Mouse (Mus musculus) lung, embryonic 16.5 days (tissue): ENCODE measurements around the gene Tars2. TPM values are rescaled to one million over a fixed set of nuclear protein-coding genes. Genes with fewer than 3 reads are reported as not detected.

Source experiments
- ATAC-seq: fragments of 200-750 bp; cut with Nextera tagmentation; 2 replicates; pipeline ENCODE4 v1.8.0; 2017; ENCODE audit warnings: low read depth, mild to moderate bottlenecking, moderate library complexity
- H3K27ac ChIP-seq: fragments of 300-500 bp; sonication (generic); 2 replicates; pipeline ENCODE4 v1.5.1; 2014; ENCODE audit warnings: mild to moderate bottlenecking, control low read depth, low read length
- H3K27me3 ChIP-seq: fragments of 300-500 bp; sonication (generic); 2 replicates; pipeline ENCODE4 v1.6.1; 2014; ENCODE audit warnings: low read depth, low read length, mixed read lengths; ENCODE audit not compliant: control insufficient read depth, insufficient read depth
- H3K36me3 ChIP-seq: fragments of 300-500 bp; sonication (generic); 2 replicates; pipeline ENCODE4 v1.6.1; 2014; ENCODE audit warnings: low read length; ENCODE audit not compliant: control insufficient read depth, insufficient read depth
- H3K4me1 ChIP-seq: fragments of 300-500 bp; sonication (generic); replicated peaks from 2 replicates; pipeline ENCODE4 v1.6.1; 2014; ENCODE audit warnings: low read length, mixed read lengths; ENCODE audit not compliant: control insufficient read depth, insufficient read depth
- H3K4me2 ChIP-seq: fragments of 300-500 bp; sonication (generic); 2 replicates; pipeline ENCODE4 v1.6.1; 2014; ENCODE audit warnings: low read depth, low read length, control low read depth
- H3K4me3 ChIP-seq: fragments of 300-500 bp; sonication (generic); 2 replicates; pipeline ENCODE4 v1.5.1; 2014; ENCODE audit warnings: mild to moderate bottlenecking, low read length, control low read depth
- H3K9ac ChIP-seq: fragments of 300-500 bp; sonication (generic); 2 replicates; pipeline ENCODE4 v1.6.1; 2014; ENCODE audit warnings: low read length, control low read depth
- H3K9me3 ChIP-seq: fragments of 300-500 bp; sonication (generic); 2 replicates; pipeline ENCODE4 v1.6.1; 2016; ENCODE audit warnings: low read length; ENCODE audit not compliant: control insufficient read depth
- WGBS: fragments of 180-500 bp; shearing (Covaris S2); extraction: QIAGEN DNeasy Blood & Tissue Kit; methylation state at CpG from one replicate; pipeline ENCODE4 v1.1.7; 2014; 5-methylcytosine and 5-hydroxymethylcytosine counted together
- polyA plus RNA-seq: library from polyadenylated mRNA; unstranded; fragments of >200 nt; fragmentation: Nextera tagmentation; extraction: Ambion mirVana; gene quantifications from 2 replicates; pipeline ENCODE4 v1.2.1, GENCODE M21; 2015

The Tars2 gene
- polyA plus RNA-seq, 1 experiment from 2014 or later: 42.5 TPM

DNA sequence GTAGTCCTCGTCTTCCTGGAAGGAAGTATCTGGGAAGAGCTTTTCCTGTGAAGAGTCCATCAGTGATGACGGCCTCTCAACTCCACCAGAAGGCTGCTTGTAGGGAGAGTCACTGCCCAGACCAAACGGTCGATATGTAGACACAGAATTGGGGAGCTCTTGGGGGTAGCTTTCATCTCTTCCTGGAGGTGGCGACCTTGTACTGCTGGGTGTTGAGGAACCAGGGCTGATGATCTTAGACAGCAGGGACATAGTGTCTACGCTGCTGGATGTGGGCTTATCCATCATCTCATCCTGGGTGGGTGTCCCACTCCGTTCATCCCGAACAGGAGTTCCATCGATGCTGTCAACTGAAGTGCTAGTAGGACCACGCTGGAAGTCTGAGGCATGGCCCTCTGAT lies 5.5 kb upstream of the Tars2 start:
- WGBS: 85% methylated on average over 10 of the region's 10 CpGs
- no peak overlapping the region for H3K4me3 ChIP-seq
- no peak overlapping the region for H3K4me2 ChIP-seq
- no peaks in the 10 kb centered on the region for H3K27me3 ChIP-seq
- H3K9me3 ChIP-seq: no peaks in the 10 kb centered on the region
- no peak overlapping the region for H3K9ac ChIP-seq
- H3K27ac ChIP-seq: no peak overlapping the region
- peaks cover 38% of the 10 kb centered on the region for H3K36me3 ChIP-seq
- no peak for ATAC-seq
- H3K4me1 ChIP-seq: peaks cover 4% of the 10 kb centered on the region

- no peak overlapping the region for H3K27ac ChIP-seq
- ATAC-seq: no peak
- H3K4me1 ChIP-seq: peaks cover 4% of the 10 kb centered on the region
- 54% methylated on average over 10 of the region's 10 CpGs for WGBS
- H3K9me3 ChIP-seq: no peaks in the 10 kb centered on the region
- H3K27me3 ChIP-seq: no peaks in the 10 kb centered on the region
- H3K9ac ChIP-seq: no peak overlapping the region
- no peak overlapping the region for H3K4me3 ChIP-seq
- no peak overlapping the region for H3K4me2 ChIP-seq
- peaks cover 36% of the 10 kb centered on the region for H3K36me3 ChIP-seq
Observed at GRCm38 (mm10) chr3:95763811-95764210, 3.8 kb upstream of the Tars2 start.

GRCm38 (mm10) chr3:95762961-95763360 lies 3.0 kb upstream of the Tars2 start:
- ATAC-seq: peak; percentile 67; the same call in 1 of the 2 replicates
- no peak overlapping the region for H3K4me3 ChIP-seq
- H3K27me3 ChIP-seq: no peaks in the 10 kb centered on the region
- peaks cover 28% of the 10 kb centered on the region for H3K36me3 ChIP-seq
- peak overlapping the region; percentile 76 for H3K27ac ChIP-seq
- peaks cover 4% of the 10 kb centered on the region for H3K4me1 ChIP-seq
- H3K9ac ChIP-seq: no peak overlapping the region; the same call in 1 of the 2 replicates
- WGBS: 37% methylated on average over 6 of the region's 6 CpGs
- H3K9me3 ChIP-seq: no peaks in the 10 kb centered on the region
- no peak overlapping the region for H3K4me2 ChIP-seq

- H3K4me2 ChIP-seq: no peak overlapping the region
- H3K4me1 ChIP-seq: peaks cover 4% of the 10 kb centered on the region
- H3K27me3 ChIP-seq: no peaks in the 10 kb centered on the region
- H3K4me3 ChIP-seq: no peak overlapping the region
- peaks cover 26% of the 10 kb centered on the region for H3K36me3 ChIP-seq
- ATAC-seq: no peak
- WGBS: 67% methylated on average over 4 of the region's 4 CpGs
- H3K9ac ChIP-seq: no peak overlapping the region
- no peaks in the 10 kb centered on the region for H3K9me3 ChIP-seq
- no peak overlapping the region for H3K27ac ChIP-seq
Observed at GRCm38 (mm10) chr3:95761771-95762170, 1.8 kb upstream of the Tars2 start.

DNA sequence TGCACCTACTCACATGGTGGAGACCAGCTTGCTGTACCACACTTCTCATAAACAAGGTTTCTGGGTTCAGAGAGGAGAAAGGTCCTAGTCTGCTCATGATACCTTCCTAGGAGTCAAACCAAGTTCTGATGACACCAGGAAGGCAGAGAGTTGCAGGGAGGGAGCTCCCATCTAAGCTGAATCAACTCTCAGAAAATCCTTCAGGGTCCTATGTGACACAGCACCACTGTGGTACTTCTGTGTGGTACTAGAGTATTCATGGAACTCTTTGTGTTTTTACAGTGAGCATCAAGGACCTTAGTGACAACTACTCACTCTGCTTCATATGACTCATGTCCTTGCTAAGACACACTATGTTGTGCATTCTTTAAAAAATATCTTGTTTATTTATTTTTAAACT lies 650 bp upstream of the Tars2 start:
- H3K4me2 ChIP-seq: no peak overlapping the region
- H3K27ac ChIP-seq: no peak overlapping the region
- no peaks in the 10 kb centered on the region for H3K27me3 ChIP-seq
- ATAC-seq: no peak
- no peaks in the 10 kb centered on the region for H3K9me3 ChIP-seq
- H3K36me3 ChIP-seq: peaks cover 17% of the 10 kb centered on the region
- H3K4me1 ChIP-seq: peaks cover 4% of the 10 kb centered on the region
- H3K9ac ChIP-seq: no peak overlapping the region
- no peak overlapping the region for H3K4me3 ChIP-seq

- no peak for ATAC-seq
Observed at GRCm38 (mm10) chr3:95758467-95759218, 1.4 kb downstream of the Tars2 start.

GRCm38 (mm10) chr3:95756808-95757207 lies 3.2 kb downstream of the Tars2 start:
- no peak overlapping the region for H3K4me2 ChIP-seq
- 75% methylated on average over 2 of the region's 2 CpGs for WGBS

More at GRCm38 (mm10) chr3:95758467-95759218, 1.4 kb downstream of the Tars2 start:
- 25% methylated on average over 9 of the region's 9 CpGs for WGBS
- Histone ChIP-seq H3K36me3 (no peaks in the 10 kb centered on the region; the same call in 1 of the 2 replicates), H3K4me2 (no peak overlapping the region), H3K9ac (no peak overlapping the region), H3K27me3 (no peaks in the 10 kb centered on the region), H3K27ac (no peak overlapping the region), H3K4me3 (no peak overlapping the region), H3K9me3 (no peaks in the 10 kb centered on the region), H3K4me1 (peaks cover 6% of the 10 kb centered on the region)

GRCm38 (mm10) chr3:95754345-95755206 lies 5.4 kb downstream of the Tars2 start:
- Histone ChIP-seq H3K27me3 (no peaks in the 10 kb centered on the region), H3K9me3 (no peaks in the 10 kb centered on the region), H3K4me3 (peak overlapping the region; percentile 66), H3K9ac (peak overlapping the region; percentile 72), H3K36me3 (peaks cover 9% of the 10 kb centered on the region), H3K4me1 (peaks cover 4% of the 10 kb centered on the region), H3K4me2 (peak overlapping the region; percentile 80), H3K27ac (no peak overlapping the region)
- WGBS: under 1% methylated on average over 30 of the region's 30 CpGs
- ATAC-seq: peak; percentile 99

More at GRCm38 (mm10) chr3:95756808-95757207, 3.2 kb downstream of the Tars2 start:
- no peaks in the 10 kb centered on the region for H3K27me3 ChIP-seq
- ATAC-seq: no peak
- H3K9me3 ChIP-seq: no peaks in the 10 kb centered on the region
- H3K36me3 ChIP-seq: no peaks in the 10 kb centered on the region; the same call in 1 of the 2 replicates
- H3K4me3 ChIP-seq: no peak overlapping the region
- peaks cover 4% of the 10 kb centered on the region for H3K4me1 ChIP-seq
- H3K27ac ChIP-seq: no peak overlapping the region
- H3K9ac ChIP-seq: no peak overlapping the region

- H3K4me1 ChIP-seq: peaks cover 4% of the 10 kb centered on the region
- no peaks in the 10 kb centered on the region for H3K27me3 ChIP-seq
- H3K4me2 ChIP-seq: no peak overlapping the region
- no peak overlapping the region for H3K27ac ChIP-seq
- no peak for ATAC-seq
- H3K9me3 ChIP-seq: no peaks in the 10 kb centered on the region
- no peak overlapping the region for H3K9ac ChIP-seq
- WGBS: 80% methylated on average over 3 of the region's 3 CpGs
- H3K36me3 ChIP-seq: peaks cover 22% of the 10 kb centered on the region
- H3K4me3 ChIP-seq: no peak overlapping the region
Observed at GRCm38 (mm10) chr3:95752935-95753334, 7.1 kb downstream of the Tars2 start.
